Mouse (Mus musculus) layer of hippocampus, adult 9-11 months (tissue): Measurements from ENCODE around the gene Srrm4.

Experiments used
- DNase-seq: peaks from one replicate; pipeline ENCODE4 v3.0.0; 2022

Srrm4 gene

DNA sequence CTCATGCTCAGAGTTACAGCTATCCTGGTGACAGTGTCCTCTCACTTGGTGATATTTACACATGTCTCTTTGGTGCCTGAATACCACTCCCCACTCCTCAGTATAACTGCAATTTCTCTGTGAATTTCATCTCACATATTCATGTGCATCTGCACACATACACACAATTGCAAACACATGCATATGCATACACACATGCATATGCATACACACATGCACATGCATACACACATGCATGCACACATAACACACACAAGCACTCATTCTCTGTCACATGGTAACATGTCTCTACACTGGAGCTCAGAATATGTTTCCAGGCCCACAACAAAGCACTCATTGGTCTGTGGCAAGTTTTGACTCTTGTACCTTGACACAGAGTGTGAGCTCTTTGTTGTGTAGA is 39.0 kb downstream of the Srrm4 start:
- no peak for DNase-seq

DNA sequence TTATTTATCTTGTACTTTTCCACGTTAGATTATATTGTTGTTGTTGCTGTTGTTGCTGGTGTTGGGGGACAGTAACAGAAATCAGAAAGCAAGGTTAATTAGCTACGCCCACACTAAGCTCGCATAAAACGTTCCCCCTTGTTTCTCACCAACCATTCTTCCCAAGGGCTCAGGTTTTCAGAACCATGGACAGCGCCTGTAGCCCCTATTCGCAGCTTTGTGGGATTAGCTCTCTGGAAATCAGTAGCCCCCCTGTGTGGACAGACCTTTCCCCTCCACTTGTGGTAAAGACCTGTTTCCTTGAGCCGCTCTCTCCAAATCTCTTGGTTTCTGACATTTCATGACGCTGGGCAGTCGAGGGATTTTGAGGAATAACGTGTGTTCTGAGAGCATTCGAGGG is 45.9 kb downstream of the Srrm4 start:
- no peak for DNase-seq

DNA sequence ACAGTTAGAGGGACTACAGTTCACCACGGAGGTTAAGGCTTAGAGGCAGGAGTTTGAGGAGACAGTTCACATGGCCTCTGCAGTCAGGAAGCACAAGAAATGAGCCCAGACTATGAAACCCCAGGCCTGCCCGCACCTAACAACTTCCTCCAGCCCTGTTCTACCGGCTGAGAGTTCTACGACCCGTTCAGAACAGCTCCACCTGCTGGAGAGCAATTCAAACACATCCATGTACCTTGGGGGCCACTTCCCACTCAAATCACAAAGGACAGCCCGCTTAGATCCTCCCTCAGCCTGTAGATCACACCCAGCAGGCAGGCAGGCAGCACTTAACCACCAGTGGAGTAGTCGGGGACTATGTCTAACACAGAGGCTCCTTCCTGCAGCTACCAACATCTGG is 49.3 kb downstream of the Srrm4 start:
- DNase-seq, result no peak

DNA sequence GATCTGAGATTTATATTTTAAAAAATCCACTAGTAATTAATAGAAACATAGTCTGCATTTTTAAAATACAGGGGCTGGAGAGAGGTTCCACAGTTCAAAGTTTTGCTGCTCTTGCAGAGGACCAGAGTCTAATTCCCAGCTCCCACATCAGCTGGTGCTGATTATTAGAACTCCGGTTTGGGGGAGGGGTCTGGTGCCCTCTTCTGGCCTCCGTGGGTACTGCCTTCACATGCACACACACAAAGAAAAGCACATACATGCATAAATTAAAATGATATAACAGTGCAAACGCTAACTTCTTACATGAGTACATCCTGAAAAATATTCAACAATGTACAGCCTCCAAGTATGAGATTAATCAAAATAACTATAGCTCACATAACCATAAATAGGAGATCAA is 50.5 kb downstream of the Srrm4 start:
- DNase-seq, result no peak

DNA sequence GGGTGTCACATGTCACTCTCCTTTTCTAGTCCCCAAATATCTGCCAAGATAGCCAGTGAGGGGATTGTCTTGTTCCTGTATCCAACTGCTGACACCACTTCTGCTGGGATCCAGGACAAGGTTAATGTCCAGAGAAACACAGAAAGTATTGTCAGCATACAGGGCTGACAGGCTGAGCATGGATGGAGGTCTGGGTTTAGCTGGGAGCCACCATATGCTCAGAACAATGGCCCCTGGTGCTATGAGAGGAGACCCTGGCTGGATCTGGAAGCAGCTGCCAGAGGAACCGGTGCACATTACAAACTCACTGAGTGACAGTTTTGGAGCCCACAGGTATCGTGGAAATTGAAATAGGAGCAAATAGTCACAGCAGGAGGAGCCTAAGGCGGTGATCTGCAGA is 52.3 kb downstream of the Srrm4 start:
- DNase-seq, result no peak

DNA sequence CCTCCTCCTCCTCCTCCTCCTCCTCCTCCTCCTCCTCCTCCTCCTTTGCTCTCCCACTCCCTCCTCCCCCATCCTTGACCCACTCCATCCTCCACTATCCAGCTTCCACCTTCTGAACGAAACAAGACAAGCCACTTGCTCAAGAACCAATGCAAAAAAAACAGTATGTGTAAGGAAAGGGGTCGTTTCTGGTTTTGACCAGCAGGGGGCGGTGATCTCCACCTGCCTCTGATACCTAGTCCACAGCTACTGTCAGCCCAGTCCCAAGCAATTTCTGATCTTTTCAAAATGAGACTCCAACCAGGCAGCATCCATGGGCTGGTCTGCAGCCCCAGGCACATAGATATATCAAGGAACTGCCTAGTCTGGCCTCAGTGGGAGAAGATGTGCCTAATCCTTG is 53.1 kb downstream of the Srrm4 start:
- DNase-seq, result no peak

DNA sequence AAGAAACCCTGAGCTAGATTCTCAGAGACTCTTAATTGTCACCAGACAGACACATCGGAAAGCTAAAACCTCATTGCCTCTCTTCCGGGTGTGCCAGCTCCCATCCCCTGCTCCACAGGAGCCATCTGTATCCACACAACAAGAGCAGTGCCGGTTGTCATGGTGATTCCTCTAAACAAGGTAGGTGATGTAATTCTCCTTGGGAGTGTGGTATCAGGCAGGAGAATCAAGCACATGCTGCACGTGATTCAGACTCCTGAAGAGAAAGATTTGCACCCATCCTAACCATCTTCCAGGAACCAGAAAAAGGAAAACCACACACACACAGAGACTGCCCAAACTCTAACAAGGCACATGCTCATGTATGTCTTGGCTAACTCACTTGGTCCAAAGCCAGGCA is 65.3 kb downstream of the Srrm4 start:
- DNase-seq, result peak; percentile 94

DNA sequence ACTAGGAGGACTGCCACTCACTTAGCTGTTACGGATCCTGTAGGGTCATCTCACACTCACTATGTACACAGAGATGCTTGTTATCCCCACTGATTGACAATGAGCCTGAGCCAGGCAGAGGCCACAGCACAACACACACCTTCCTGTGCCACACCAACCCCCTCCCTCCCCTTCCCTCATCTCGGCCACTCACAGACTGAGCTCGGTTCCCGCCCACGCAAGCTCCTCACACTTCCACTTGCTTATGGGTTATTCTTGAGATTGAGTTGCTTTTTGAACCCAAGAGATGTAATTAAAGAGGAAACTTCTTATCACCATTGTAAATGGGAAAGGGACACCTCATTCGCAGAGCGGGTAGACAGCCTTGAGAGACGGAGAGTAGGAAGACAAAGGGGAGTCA is 66.3 kb downstream of the Srrm4 start:
- no peak for DNase-seq

DNA sequence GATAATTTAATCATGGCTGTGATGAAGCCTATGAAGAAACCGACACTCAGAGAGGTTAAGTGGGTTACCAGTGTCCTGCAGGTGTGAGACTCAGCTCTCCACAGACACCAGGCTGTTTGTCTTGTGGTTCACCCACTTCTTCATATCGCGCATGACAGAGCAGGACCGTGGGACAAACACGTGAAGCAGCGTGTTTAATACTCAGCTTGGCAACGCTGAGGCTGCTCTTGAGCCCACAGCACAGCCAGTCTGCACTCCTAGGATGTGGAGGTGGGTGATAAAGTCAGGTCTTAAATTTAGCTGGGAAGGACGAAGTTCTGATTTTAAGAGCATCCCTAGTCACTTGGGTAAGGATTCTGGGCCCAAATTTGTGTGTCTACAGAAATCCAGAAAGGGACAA is 68.1 kb downstream of the Srrm4 start:
- DNase-seq, result peak; percentile 51

DNA sequence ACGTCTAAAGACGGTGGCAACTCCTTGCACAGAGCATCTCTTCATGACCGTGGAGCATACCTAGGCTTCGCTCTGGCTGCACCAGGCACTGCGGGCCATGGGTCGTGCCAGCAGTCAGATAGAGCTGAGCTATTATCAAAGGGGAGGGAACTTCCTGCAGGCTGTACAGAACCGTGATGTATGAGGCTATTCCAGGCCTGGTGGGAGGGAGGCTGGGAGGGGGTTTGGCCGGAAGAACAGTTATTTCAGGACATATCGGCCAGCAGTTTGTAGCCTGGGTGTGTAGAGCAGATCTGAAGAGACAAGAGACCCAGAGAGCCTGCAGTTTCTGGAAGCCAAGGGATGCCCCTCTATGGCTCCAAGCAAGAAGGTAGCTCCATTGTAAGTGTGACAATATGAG is 68.5 kb downstream of the Srrm4 start:
- no peak for DNase-seq

DNA sequence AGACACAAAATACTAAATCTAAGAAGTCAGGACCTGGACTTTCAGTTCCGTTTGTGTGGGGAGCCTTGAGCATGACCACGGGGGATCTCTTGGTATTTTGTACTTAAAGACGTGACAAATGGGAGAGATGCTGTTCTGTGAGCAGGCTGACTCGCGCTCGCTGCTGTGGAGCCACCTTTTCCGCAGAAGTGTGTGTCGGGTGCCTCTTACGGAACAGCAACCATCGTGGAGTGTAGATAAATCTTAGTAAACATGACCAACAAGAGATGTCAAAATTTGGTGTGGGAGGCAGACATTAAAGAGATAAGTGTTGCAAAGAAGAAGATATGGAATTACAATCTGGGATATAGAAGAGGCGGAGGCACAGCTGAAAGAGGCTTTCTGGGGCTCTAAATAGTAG is 69.3 kb downstream of the Srrm4 start:
- DNase-seq, result no peak

DNA sequence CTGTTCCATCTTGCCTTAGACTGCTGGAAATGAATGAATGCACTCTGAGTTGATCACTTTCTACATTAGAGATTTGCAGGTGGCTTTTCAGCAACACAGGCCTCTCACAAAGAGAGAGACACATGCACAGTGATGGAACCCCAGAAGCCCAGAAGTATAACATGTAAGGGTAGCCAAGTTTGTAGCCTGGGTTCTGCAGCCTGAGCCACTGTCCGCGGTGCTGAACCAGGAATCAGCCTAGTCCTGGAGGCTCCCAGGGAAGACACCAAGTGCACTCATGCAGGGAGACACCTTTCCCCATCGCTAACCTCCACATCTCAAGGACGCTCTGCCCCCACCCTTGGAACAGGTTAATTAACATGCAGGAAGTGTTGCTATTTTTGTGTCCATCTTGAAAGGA is 73.6 kb downstream of the Srrm4 start:
- no peak for DNase-seq

DNA sequence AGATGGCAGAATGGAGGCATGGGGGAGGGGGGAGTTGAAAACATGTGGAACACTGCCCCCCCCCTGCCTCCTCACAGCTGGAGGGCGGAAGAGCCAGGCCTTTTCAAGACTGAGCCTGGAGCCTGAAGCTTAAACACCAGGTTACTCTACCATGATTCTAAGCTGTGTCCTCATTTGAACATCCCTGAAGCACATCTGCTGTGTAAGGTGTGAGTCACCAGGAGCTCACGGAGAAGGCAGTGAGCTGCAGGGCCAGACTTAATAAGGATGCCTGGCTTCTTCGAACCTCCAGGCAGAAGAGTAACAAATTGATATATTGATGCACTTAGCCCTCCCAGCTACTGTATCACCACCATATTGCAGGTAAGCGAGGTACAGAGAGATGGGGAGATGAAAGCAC is 79.5 kb downstream of the Srrm4 start:
- no peak for DNase-seq

DNA sequence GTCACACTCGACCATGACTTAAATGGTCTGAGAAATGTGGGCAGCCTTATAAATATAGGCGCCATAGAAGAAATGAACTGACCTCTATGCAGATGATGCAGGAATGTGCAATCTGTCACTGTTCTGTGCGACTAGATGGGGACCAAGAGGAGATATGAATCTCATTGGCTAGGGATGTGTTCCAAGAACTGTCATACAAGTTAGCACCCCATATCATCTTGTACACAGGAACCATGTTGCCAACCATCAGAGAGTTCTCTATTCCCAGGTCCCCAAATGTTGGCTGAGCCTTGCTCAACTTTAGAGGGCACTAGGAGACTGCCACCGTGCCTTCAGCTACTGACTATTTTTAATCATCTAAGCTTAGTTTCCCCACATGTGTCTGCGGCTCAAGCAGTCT is 81.4 kb downstream of the Srrm4 start:
- DNase-seq, result no peak

DNA sequence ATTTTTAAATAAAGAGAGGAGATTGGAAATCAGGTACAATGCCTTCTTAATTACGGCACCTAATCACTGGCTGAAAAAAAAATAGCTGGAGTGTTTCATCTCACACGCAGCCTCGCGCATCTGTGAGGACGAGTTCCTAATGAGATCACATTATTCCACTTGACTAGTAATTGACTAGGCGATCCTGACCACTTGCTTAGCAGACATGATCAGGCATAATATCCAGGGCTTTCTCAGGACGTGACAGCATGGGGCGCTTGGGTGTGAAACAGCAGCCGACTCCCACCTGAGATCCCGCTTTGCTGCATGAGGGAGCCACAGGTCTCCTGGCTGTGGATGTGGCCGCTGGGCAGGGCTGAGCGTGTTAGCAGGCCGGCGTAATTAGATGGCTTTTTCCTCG is 90.3 kb downstream of the Srrm4 start:
- no peak for DNase-seq

DNA sequence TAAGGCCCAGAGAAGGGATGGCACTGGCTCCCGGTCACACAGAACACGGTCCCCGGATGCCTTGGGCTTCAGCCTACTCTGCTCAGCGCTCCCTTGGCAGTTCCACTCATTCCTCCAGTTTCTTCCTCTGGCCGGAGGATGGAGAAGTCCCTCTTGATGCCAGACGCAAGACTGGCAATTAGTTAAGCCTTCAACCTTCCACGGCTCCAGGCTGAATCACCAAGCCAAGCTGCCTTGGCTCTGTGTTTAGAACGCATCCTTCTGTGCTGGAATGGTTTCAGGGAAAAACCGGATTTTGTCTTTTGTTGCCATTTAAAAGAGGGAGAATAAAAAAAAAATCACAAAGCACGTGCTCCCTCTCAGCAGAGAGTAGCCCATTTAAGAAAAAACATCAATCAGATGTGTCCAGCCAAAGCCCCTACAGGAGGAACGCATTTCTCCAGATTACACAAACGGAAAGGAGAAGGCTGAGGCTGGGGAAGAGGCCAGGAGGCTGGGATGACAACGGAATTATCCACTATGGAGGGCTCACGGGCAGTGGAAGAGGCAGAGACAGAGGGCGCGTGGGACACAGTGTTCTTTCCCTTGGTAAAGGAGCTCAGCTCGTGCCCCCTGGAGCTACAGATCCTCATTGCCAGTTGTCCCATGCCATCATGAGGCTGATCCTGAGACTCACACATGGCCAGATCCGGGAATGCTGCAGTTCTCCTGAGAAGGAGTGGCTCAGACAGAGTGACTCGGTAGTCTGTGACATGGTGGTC is 92.6 kb downstream of the Srrm4 start:
- DNase-seq, result peak; percentile 71

DNA sequence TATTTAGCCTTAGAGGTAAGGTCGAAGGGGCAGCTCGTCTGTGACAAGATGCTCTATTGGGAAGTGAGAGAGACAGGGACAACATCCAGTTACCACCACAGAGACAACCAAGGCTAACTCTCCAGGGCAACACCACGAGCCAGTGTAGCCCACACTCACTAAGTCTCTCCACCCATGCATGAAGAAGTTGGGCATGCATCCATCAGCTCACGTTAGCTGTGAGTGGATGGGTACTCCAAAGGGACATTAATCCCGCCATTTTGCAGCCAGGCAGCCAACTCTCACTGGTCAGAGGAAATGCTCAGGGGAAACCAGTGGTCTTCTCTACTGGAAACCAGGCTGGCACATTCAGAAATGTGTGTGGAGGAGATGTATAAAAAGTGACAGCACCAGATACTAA is 93.8 kb downstream of the Srrm4 start:
- no peak for DNase-seq

DNA sequence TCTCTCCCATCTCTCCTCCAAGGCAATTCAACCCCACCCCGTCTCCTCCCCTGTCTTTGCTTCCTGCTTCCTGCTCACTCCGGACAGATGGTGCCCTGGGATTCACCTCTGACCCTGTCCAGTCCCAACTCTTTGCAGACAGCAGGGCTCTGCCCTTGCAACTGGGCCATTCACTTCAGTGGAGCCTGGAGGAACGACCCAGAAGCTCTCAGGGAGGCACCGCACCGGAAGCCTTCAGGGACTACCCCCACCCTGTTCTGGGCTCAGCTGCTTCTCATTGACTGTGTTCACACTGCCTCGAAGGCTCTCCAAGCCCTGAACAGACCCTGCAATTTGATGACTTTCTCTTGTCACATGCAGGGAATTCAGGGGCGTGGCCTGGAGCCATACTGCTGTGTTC is 94.4 kb downstream of the Srrm4 start:
- no peak for DNase-seq

DNA sequence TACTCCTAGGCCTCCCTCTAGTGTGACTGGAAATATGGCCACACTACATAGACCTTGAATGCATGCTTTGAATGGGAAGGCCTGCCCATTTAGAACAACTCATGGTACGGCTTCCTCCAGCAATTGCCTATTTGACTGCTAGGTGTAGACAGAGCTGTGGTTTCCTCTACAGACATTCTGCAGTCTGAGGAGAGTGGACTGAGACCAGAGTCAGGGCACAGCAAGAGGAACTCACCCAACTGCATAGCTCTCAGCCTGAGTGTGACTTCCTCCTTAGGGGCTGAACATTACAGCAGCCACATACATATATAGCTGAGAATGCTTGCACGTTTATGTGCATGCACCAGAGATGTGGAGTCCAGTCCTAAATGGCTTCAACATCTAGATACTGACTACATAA is 94.9 kb downstream of the Srrm4 start:
- peak; percentile 42 for DNase-seq

DNA sequence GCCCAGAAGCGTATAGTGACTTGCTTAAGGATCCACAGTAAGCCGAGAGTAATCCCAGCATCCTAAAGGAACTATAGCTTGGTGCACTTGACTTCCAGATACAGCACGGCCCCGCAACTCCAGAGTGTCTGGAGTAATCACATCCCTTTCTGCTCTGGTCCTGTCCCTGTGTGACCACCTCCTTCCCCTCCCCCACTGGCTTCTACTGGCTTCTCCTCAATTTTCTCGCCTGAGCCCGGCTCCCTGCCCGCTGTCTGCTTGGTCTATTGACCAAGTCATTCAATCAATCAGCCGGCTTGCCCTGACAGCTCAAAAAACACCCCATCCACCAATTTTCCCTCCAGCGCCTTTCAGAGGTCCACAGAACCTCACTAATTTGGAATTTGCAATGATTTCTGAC is 96.2 kb downstream of the Srrm4 start:
- no peak for DNase-seq

DNA sequence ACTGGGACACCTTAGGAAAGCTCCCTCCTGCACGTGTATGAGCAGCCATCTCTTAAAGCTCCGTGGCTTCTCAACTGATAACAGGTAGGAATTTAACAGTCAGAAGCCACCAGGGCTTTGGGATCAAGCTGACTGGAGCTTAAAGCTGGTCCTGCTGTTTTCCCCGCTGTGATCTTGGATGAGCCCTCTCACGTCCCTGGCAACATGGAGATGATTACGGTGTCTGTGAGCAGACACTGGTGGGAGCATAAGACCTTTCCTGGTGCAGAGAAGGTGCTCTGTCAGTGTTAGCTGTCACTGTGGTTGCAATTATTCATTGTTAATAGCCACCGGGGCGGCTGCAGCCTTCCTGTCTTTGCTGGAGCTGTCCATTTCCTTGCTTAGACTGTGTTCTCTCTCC is 97.2 kb downstream of the Srrm4 start:
- no peak for DNase-seq

DNA sequence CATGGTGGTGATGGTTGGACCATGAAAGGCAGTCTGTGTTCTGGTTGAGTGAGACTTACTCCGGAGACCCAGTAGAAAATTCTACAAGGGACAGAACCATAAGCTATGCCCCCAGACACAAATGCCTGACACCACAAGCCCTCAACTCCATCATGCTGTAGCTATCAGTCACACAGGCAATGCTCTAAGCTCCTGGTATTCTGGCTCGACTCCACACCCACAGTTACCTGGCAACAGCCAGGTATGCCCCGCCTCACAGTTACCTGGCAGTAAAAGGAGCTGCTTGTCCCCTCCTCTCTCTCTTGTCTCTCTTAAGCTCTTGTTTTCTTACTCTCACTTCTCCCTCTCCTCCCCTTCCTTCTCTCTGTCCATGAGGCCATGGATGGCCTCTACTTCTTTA is 98.9 kb downstream of the Srrm4 start:
- no peak for DNase-seq

DNA sequence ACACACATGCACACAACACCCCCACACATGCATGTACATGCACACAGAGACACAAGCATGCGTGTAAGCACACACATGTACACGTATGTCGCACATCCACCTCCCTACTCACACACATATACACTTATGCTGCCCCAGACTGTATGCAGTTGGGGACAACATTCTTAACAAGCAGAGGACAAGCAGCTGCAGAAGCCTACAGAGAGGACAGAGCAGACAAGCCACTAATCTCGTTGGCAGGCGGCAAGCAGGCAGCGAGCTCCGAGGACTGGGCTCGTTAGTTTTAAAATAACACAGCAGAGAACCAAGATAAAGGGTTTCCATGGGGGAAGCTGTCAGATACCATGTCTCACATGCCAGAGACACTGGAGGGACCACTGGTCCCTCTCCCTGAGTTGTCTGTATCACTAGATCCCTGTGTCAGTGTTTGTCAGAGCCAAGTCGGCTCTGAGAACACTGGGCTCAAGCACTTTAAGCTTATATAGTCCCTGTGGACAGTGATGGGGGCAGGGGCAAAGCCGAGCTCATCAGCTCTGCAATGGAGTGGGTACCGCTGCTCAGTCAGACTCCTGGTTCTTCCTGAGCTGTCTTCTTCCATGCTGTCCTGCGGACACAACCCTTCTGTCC is 99.7 kb downstream of the Srrm4 start:
- peak; percentile 39 for DNase-seq

DNA sequence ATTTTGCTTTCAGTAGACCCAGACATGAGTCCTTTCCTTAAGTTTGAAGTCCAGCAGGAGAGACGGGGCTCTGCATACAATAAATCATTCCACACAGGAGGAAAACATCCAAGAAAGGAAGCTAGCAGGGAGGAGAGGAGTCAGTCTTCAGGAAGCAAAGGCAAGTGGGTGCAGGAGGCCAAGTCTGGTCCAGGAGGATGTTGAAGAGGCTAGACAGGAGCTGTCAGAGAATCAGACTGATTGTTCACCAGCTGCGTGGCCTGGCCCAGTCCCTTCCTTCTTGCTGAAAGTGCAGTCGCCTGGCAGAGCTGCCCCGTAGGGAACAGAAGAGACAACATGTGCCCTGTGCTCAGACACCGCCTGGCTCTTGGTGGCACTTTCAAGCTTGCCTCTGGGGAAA is 100.8 kb downstream of the Srrm4 start:
- DNase-seq, result no peak

DNA sequence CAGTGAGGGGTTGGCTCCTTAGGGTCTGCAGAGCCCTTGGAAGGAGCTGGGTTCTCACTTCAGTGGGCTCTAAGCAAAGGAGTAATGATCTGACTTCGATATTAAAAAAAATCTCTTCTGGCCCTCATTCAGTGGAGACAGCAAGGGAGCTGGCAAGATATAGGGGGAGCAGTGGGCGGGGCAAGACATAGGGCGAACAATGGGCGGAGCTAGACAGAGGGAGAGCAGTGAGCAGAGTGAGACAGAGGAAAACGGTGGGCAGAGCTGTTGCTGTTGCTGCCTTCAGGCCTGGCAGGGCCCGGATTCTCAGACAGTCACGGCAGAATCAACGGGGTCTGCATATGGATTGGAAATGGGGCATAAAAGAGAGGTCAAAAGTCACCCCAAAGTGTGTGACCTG is 102.0 kb downstream of the Srrm4 start:
- DNase-seq, result no peak
